Comparison of ENCODE assay signal across 19 mouse cellular contexts in genomic region chr4:109072891-109073290, GRCm38 (mm10).
"Had no signal": no experiment of that assay in that cellular context is flagged by ENCODE, and none has a peak within 500 bp of the region (broad histone marks: within the 10 kb centered on the region; RNA-seq: fewer than 3 reads in every experiment).

No protein-coding gene starts in this region.

- H3K27ac ChIP-seq: neural tube, embryonic 13.5 days; neural tube, embryonic 15.5 days; stomach, embryonic 15.5 days; stomach, postnatal 0 days had no signal

- H3K27me3 ChIP-seq: neural tube, embryonic 13.5 days; neural tube, embryonic 15.5 days; stomach, embryonic 15.5 days had no signal

- H3K4me1 ChIP-seq: neural tube, embryonic 15.5 days; stomach, embryonic 15.5 days had no signal

- DNase-seq: lung, adult 18-20 months; lung, embryonic 14.5 days; lung, postnatal 10 days; lung, postnatal 4 days; midbrain, embryonic 14.5 days; retina, postnatal 1 day; right cerebral cortex, adult 18-20 months; right cerebral cortex, postnatal 25 days; right cerebral cortex, postnatal 4 days; spleen, adult 18-20 months; thymus, adult 2 months; thymus, postnatal 14 days; thymus, postnatal 36 days had no signal

- ATAC-seq: midbrain, embryonic 16.5 days had no signal

- H3K9me3 ChIP-seq: neural tube, embryonic 13.5 days; neural tube, embryonic 15.5 days; stomach, embryonic 15.5 days had no signal

- H3K4me3 ChIP-seq: myocyte; neural tube, embryonic 13.5 days; neural tube, embryonic 15.5 days; stomach, embryonic 15.5 days had no signal
